Mouse (Mus musculus) frontal cortex, postnatal 10 days (tissue): ENCODE results near the gene Pole.

Source experiments
- DNase-seq, 2 experiments: peaks; one replicate each; pipeline ENCODE4 v3.0.0; 2022; ENCODE audit warnings: low spot score in 2 of 2, mixed read lengths in 1 of 2

The Pole gene

GRCm38 (mm10) chr5:110285770-110286445 lies at the start of gene Pole, which contains the start of gene Pxmp2:
Pole (plus strand) TSS chr5:110286306.
Pxmp2 (minus strand) TSS chr5:110286186.
- peak; percentile 66 to 86 for DNase-seq

- no peak for DNase-seq
These were observed 42.0 kb upstream of the Pole start for GRCm38 (mm10) chr5:110244091-110244490.

GRCm38 (mm10) chr5:110266941-110267340 lies 19.2 kb upstream of the Pole start:
- DNase-seq, result no peak

- DNase-seq, result peak; percentile 73 to 86
These were observed 16.7 kb upstream of the Pole start, which contains the start of gene Pgam5 for GRCm38 (mm10) chr5:110269141-110270101. Pgam5 (minus strand) TSS chr5:110269913.

- DNase-seq, result no peak
These were observed 15.9 kb upstream of the Pole start for GRCm38 (mm10) chr5:110270242-110270641.

GRCm38 (mm10) chr5:110274147-110274546 lies 12.0 kb upstream of the Pole start:
- DNase-seq, result no peak

GRCm38 (mm10) chr5:110274846-110275245 lies 11.3 kb upstream of the Pole start:
- DNase-seq, result no peak

- DNase-seq, result no peak
These were observed 9.7 kb upstream of the Pole start for GRCm38 (mm10) chr5:110276391-110276790.

GRCm38 (mm10) chr5:110276910-110277309 lies 9.2 kb upstream of the Pole start:
- no peak for DNase-seq

- no peak for DNase-seq
These were observed 4.1 kb upstream of the Pole start for GRCm38 (mm10) chr5:110281984-110282383.

- peak in 1 of 2 experiments; percentile 27 for DNase-seq
These were observed 1.6 kb upstream of the Pole start for GRCm38 (mm10) chr5:110284536-110284935.

GRCm38 (mm10) chr5:110285156-110285555 lies 950 bp upstream of the Pole start:
- no peak for DNase-seq

- no peak for DNase-seq
These were observed 459 bp downstream of the Pole start for GRCm38 (mm10) chr5:110286446-110287083.

GRCm38 (mm10) chr5:110287084-110287475 lies 974 bp downstream of the Pole start:
- DNase-seq, result no peak

- no peak for DNase-seq
These were observed 5.5 kb downstream of the Pole start for GRCm38 (mm10) chr5:110291649-110292048.

- no peak for DNase-seq
These were observed 10.5 kb downstream of the Pole start for GRCm38 (mm10) chr5:110296637-110297036.

- DNase-seq, result no peak
These were observed 14.5 kb downstream of the Pole start for GRCm38 (mm10) chr5:110300591-110300990.

- no peak for DNase-seq
These were observed 22.8 kb downstream of the Pole start for GRCm38 (mm10) chr5:110308861-110309260.

GRCm38 (mm10) chr5:110313127-110313526 lies 27.0 kb downstream of the Pole start:
- DNase-seq, result no peak

GRCm38 (mm10) chr5:110330508-110330907 lies 44.4 kb downstream of the Pole start:
- no peak for DNase-seq

GRCm38 (mm10) chr5:110338792-110339191 lies 52.7 kb downstream of the Pole start:
- DNase-seq, result no peak

- peak in 1 of 2 experiments; percentile 24 for DNase-seq
These were observed 56.7 kb downstream of the Pole start, which contains the start of gene P2rx2 for GRCm38 (mm10) chr5:110342648-110343284. P2rx2 (minus strand) TSS chr5:110343212.
